Mouse (Mus musculus): ENCODE measurements around the gene Oxa1l. TPM values are rescaled to one million over a fixed set of nuclear protein-coding genes. Genes with fewer than 3 reads are reported as not detected.

Oxa1l gene
- polyA plus RNA-seq, 1 experiment = 153 TPM

DNA sequence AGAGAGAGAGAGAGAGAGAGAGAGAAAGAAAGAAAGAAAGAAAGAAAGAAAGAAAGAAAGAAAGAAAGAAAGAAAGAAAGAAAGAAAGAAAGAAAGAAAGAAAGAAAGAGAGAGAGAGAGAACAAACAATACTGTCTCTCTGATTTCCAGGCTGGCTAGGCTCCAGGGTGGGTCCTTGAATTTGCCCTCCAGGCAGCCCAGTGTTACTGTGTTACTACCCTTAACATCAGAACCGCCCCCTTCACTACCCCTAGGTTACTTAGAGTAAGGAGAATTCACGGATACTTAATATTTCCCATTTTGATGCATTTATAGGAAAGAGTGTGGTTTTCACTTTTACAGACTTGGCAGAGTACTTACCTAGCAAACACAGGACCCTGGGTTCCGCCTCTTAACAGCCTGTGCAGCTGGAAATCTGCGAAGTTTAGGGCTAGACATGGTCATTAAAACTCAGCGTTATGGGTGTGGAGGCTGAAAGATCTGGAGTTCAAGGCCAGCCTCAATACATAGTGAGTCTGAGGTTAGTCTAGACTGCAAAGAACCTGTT lies 55.7 kb downstream of the Oxa1l start:
- H3K36me3 ChIP-seq (ENCODE audit: control insufficient read depth, insufficient read depth, low read length) = no peaks in the 10 kb centered on the region
- no peak overlapping the region for H3K27ac ChIP-seq (ENCODE audit: insufficient read depth, low read depth, low read length)
- 76% methylated on average over 5 of the region's 5 CpGs for WGBS
- no peak for TF ChIP-seq POLR2A (IDR thresholded peaks at IDR 0.05; ENCODE audit: low read depth, low read length)
- no peak for TF ChIP-seq CTCF (conservative IDR thresholded peaks at IDR 0.05; ENCODE audit: insufficient read depth, insufficient read length, low read depth, low read length)
- no peaks in the 10 kb centered on the region for H3K27me3 ChIP-seq (replicated peaks; ENCODE audit: control insufficient read depth, insufficient read depth, low read length)
- DNase-seq = no peak
- no peak overlapping the region for H3K4me3 ChIP-seq (ENCODE audit: insufficient read depth, low read depth, low read length)
- H3K4me1 ChIP-seq (ENCODE audit: control insufficient read depth, insufficient read depth, low read length) = peaks cover 9% of the 10 kb centered on the region; the same call in 1 of the 2 replicates

GRCm38 (mm10) chr14:54416830-54417229 lies 56.2 kb downstream of the Oxa1l start:
- 92% methylated on average over 4 of the region's 4 CpGs for WGBS

DNA sequence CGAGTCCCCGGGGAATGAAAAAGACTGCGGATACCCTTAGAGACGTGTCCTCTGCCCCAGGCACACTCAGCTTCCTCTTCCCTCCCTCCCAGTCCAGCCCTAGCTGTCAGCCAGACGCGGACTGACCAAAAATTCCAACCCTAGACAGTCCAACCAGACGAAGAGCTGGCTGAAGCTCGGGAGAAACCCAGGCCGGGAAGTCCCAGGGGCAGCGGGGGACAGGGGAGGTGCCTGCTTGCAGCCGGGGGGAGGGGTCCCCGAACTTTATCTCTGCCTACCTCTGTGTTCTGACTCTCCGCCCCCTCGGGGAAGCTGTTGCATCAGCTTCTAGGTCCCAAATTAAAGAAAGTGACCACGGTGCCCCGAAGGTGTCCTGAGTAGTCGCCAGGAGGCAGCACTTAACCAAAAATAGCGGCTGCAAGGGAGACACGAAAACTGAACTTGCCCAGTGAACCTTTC lies 57.0 kb downstream of the Oxa1l start, which contains the start of gene Slc7a7:
Gene Slc7a7, minus strand, starts transcription at position 158 of the 459 bp plus-strand sequence.
- H3K27me3 ChIP-seq (replicated peaks; ENCODE audit: control insufficient read depth, insufficient read depth, low read length) = no peaks in the 10 kb centered on the region
- WGBS = 24% methylated on average over 19 of the region's 19 CpGs
- no peak within 1 kb of the TSS for H3K27ac ChIP-seq (ENCODE audit: insufficient read depth, low read depth, low read length)
- H3K4me3 ChIP-seq (ENCODE audit: insufficient read depth, low read depth, low read length) = no peak within 1 kb of the TSS
- H3K4me1 ChIP-seq (ENCODE audit: control insufficient read depth, insufficient read depth, low read length) = peaks cover 9% of the 10 kb centered on the region; the same call in 1 of the 2 replicates
- no peaks in the 10 kb centered on the region for H3K36me3 ChIP-seq (ENCODE audit: control insufficient read depth, insufficient read depth, low read length)
- TF ChIP-seq POLR2A (IDR thresholded peaks at IDR 0.05; ENCODE audit: low read depth, low read length) = no peak
- TF ChIP-seq CTCF (conservative IDR thresholded peaks at IDR 0.05; ENCODE audit: insufficient read depth, insufficient read length, low read depth, low read length) = peak; percentile 61
- peak; percentile 57 for DNase-seq

More at GRCm38 (mm10) chr14:54416830-54417229, 56.2 kb downstream of the Oxa1l start:
- H3K27ac ChIP-seq (ENCODE audit: insufficient read depth, low read depth, low read length) = no peak overlapping the region
- no peak for DNase-seq
- no peaks in the 10 kb centered on the region for H3K27me3 ChIP-seq (replicated peaks; ENCODE audit: control insufficient read depth, insufficient read depth, low read length)
- TF ChIP-seq CTCF (conservative IDR thresholded peaks at IDR 0.05; ENCODE audit: insufficient read depth, insufficient read length, low read depth, low read length) = no peak
- no peak for TF ChIP-seq POLR2A (IDR thresholded peaks at IDR 0.05; ENCODE audit: low read depth, low read length)
- H3K36me3 ChIP-seq (ENCODE audit: control insufficient read depth, insufficient read depth, low read length) = no peaks in the 10 kb centered on the region
- H3K4me1 ChIP-seq (ENCODE audit: control insufficient read depth, insufficient read depth, low read length) = peaks cover 9% of the 10 kb centered on the region; the same call in 1 of the 2 replicates
- H3K4me3 ChIP-seq (ENCODE audit: insufficient read depth, low read depth, low read length) = no peak overlapping the region

Other genes starting within 250 kb of the Oxa1l start
- gene Dad1, start 106.7 kb upstream of the Oxa1l start, polyA plus RNA-seq (2012; rRNA removed) = 773 and 775 TPM in 2 replicates
- 74.5 and 75.8 TPM in 2 replicates for gene Abhd4, start 106.6 kb upstream of the Oxa1l start, polyA plus RNA-seq (2012; rRNA removed)
- not detected in 2 replicates for gene Olfr49, start 75.9 kb upstream of the Oxa1l start, polyA plus RNA-seq (2012; rRNA removed)
- gene Slc7a7, start 56.9 kb downstream of the Oxa1l start, polyA plus RNA-seq (2012; rRNA removed) = 454 and 464 TPM in 2 replicates
- gene Mrpl52, start 66.1 kb downstream of the Oxa1l start, polyA plus RNA-seq (2012; rRNA removed) = 366 and 425 TPM in 2 replicates
- gene Mmp14, start 70.8 kb downstream of the Oxa1l start, polyA plus RNA-seq (2012; rRNA removed) = 37.2 and 42.1 TPM in 2 replicates
- 168 and 211 TPM in 2 replicates for gene Lrp10, start 103.3 kb downstream of the Oxa1l start, polyA plus RNA-seq (2012; rRNA removed)
- 0.23 and 0.30 TPM in 2 replicates for gene Rem2, start 115.3 kb downstream of the Oxa1l start, polyA plus RNA-seq (2012; rRNA removed)
- gene Prmt5, start 156.7 kb downstream of the Oxa1l start, polyA plus RNA-seq (2012; rRNA removed) = 30.9 and 33.0 TPM in 2 replicates
- gene Haus4, start 193.8 kb downstream of the Oxa1l start, polyA plus RNA-seq (2012; rRNA removed) = 9.6 and 10.0 TPM in 2 replicates
- gene Ajuba, start 216.7 kb downstream of the Oxa1l start, polyA plus RNA-seq (2012; rRNA removed) = 32.4 and 33.9 TPM in 2 replicates
- gene 4931414P19Rik, start 245.2 kb downstream of the Oxa1l start, polyA plus RNA-seq (2012; rRNA removed) = 6.5 and 8.1 TPM in 2 replicates

All from kidney, adult 2 months (tissue).